Mouse (Mus musculus) cerebellum, adult 2 months (tissue): ENCODE results near the gene Gm49354.

Source experiments
- CTCF ChIP-seq: fragments of 200-500 bp; IDR thresholded peaks from 2 replicates; pipeline ENCODE4 v1.5.1; 2011; ENCODE audit warnings: low read depth, mild to moderate bottlenecking, control low read depth, low read length, moderate library complexity, borderline replicate concordance; ENCODE audit not compliant: insufficient read depth
- POLR2A ChIP-seq: fragments of 200-500 bp; IDR thresholded peaks from 2 replicates; pipeline ENCODE4 v1.6.1; 2011; ENCODE audit warnings: low read length, control low read depth, borderline replicate concordance; ENCODE audit not compliant: insufficient read depth

GRCm38 (mm10) chr13:59779213-59779612 lies 2.8 kb downstream of the Gm49354 start:
- no peak for TF ChIP-seq POLR2A
- TF ChIP-seq CTCF, result no peak
